Comparison of ENCODE assay signal across 7 mouse cellular contexts in genomic region chr17:87459750-87460668, GRCm38 (mm10). TPM values are rescaled to one million over a fixed set of nuclear protein-coding genes. Genes with fewer than 3 reads are reported as not detected.
DNase-seq lines count a peak whose midpoint lies in the region; ATAC-seq and TF ChIP-seq lines count a peak whose summit lies in the region.

No protein-coding gene starts in this region.

- no peak for TF ChIP-seq CTCF in spleen, adult 2 months (IDR thresholded peaks at IDR 0.05; ENCODE audit: extremely low read depth, insufficient read depth, insufficient read length, insufficient replicate concordance)
- TF ChIP-seq CTCF in midbrain, postnatal 0 days (IDR thresholded peaks at IDR 0.05): no peak

- peaks cover 12% of the 10 kb centered on the region for H3K4me1 ChIP-seq in spleen, adult 2 months (ENCODE audit: control insufficient read depth, insufficient read depth, insufficient read length)
- H3K4me1 ChIP-seq in embryonic facial prominence, embryonic 13.5 days: peaks cover 41% of the 10 kb centered on the region
- H3K4me1 ChIP-seq in limb, embryonic 12.5 days (replicated peaks): peaks cover 37% of the 10 kb centered on the region
- peaks cover 16% of the 10 kb centered on the region for H3K4me1 ChIP-seq in midbrain, postnatal 0 days (ENCODE audit: insufficient read depth, low read length)

- no peaks in the 10 kb centered on the region for H3K27me3 ChIP-seq in spleen, adult 2 months (ENCODE audit: control insufficient read depth, insufficient read depth, low read length)
- H3K27me3 ChIP-seq in embryonic facial prominence, embryonic 13.5 days: no peaks in the 10 kb centered on the region
- peaks cover 20% of the 10 kb centered on the region for H3K27me3 ChIP-seq in limb, embryonic 12.5 days
- no peaks in the 10 kb centered on the region for H3K27me3 ChIP-seq in midbrain, postnatal 0 days (ENCODE audit: insufficient read depth, low read length)

- H3K9me3 ChIP-seq in embryonic facial prominence, embryonic 13.5 days: no peaks in the 10 kb centered on the region
- no peaks in the 10 kb centered on the region for H3K9me3 ChIP-seq in limb, embryonic 12.5 days
- no peaks in the 10 kb centered on the region for H3K9me3 ChIP-seq in midbrain, postnatal 0 days (ENCODE audit: low read length)

- WGBS in spleen, adult 2 months: 14% methylated on average over 14 of the region's 14 CpGs
- WGBS in embryonic facial prominence, embryonic 13.5 days: 15% methylated on average over 14 of the region's 14 CpGs
- 15% methylated on average over 14 of the region's 14 CpGs for WGBS in limb, embryonic 12.5 days
- WGBS in midbrain, postnatal 0 days: 22% methylated on average over 14 of the region's 14 CpGs

- TF ChIP-seq POLR2A in spleen, adult 2 months (IDR thresholded peaks at IDR 0.05; ENCODE audit: low read depth, low read length): no peak

- peak overlapping the region; percentile 41; the same call in 1 of the 2 replicates for H3K9ac ChIP-seq in embryonic facial prominence, embryonic 13.5 days
- peak overlapping the region; percentile 23; the same call in 1 of the 2 replicates for H3K9ac ChIP-seq in limb, embryonic 12.5 days (replicated peaks)
- H3K9ac ChIP-seq in midbrain, postnatal 0 days (replicated peaks; ENCODE audit: low read length, poor library complexity, severe bottlenecking): no peak overlapping the region

- peak overlapping the region; percentile 50 for H3K4me2 ChIP-seq in embryonic facial prominence, embryonic 13.5 days
- H3K4me2 ChIP-seq in limb, embryonic 12.5 days: peak overlapping the region; percentile 50
- peak overlapping the region; percentile 28; the same call in 1 of the 2 replicates for H3K4me2 ChIP-seq in midbrain, postnatal 0 days (ENCODE audit: low read depth, low read length, poor library complexity, severe bottlenecking)

- peak overlapping the region; percentile 32; the same call in 1 of the 2 replicates for H3K4me3 ChIP-seq in spleen, adult 2 months (ENCODE audit: extremely low read depth, insufficient read depth, insufficient read length)
- H3K4me3 ChIP-seq in embryonic facial prominence, embryonic 13.5 days: peak overlapping the region; percentile 18
- H3K4me3 ChIP-seq in limb, embryonic 12.5 days (replicated peaks): peak overlapping the region; percentile 17
- no peak overlapping the region for H3K4me3 ChIP-seq in midbrain, postnatal 0 days (ENCODE audit: low read depth, low read length)

- H3K27ac ChIP-seq in spleen, adult 2 months (ENCODE audit: insufficient read depth, low read length): 0 out of 2 replicates have a peak overlapping the region, but pooled peaks have one; percentile 6
- peak overlapping the region; percentile 71 for H3K27ac ChIP-seq in embryonic facial prominence, embryonic 13.5 days
- peak overlapping the region; percentile 46 for H3K27ac ChIP-seq in limb, embryonic 12.5 days
- peak overlapping the region; percentile 38; the same call in 1 of the 2 replicates for H3K27ac ChIP-seq in midbrain, postnatal 0 days (ENCODE audit: low read depth, low read length)

- no peak for DNase-seq in spleen, adult 2 months (ENCODE audit: low read depth in 1 of 2, low spot score in 2 of 2)
- DNase-seq in spleen, adult 12 weeks (ENCODE audit: low spot score): no peak
- DNase-seq in heart, postnatal 4 days: peak; percentile 19
- peak; percentile 47 for DNase-seq in midbrain, postnatal 0 days (ENCODE audit: low spot score)
- DNase-seq in urinary bladder, postnatal 14 days (ENCODE audit: low spot score): no peak

- ATAC-seq in embryonic facial prominence, embryonic 13.5 days (ENCODE audit: insufficient number of reproducible peaks, insufficient read depth, low FRiP score, low TSS enrichment, low read depth): no peak
- peak; percentile 61 for ATAC-seq in limb, embryonic 12.5 days (ENCODE audit: insufficient number of reproducible peaks, insufficient read depth, low FRiP score, low TSS enrichment, low read depth)
- ATAC-seq in midbrain, postnatal 0 days (ENCODE audit: low FRiP score): no peak

- no peaks in the 10 kb centered on the region for H3K36me3 ChIP-seq in spleen, adult 2 months (ENCODE audit: control insufficient read depth, insufficient read depth, low read length)
- no peaks in the 10 kb centered on the region for H3K36me3 ChIP-seq in embryonic facial prominence, embryonic 13.5 days
- no peaks in the 10 kb centered on the region for H3K36me3 ChIP-seq in limb, embryonic 12.5 days
- H3K36me3 ChIP-seq in midbrain, postnatal 0 days (ENCODE audit: insufficient read depth, low read length): no peaks in the 10 kb centered on the region

RNA-seq across cellular contexts. Expression of gene Calm2, which starts 13.3 kb away (rescaled TPM):
- polyA plus RNA-seq in spleen, adult 2 months (2012; rRNA removed): 12.4 TPM in 2 replicates
- 864 and 866 TPM in 2 replicates for polyA plus RNA-seq in embryonic facial prominence, embryonic 13.5 days (2015; fragmentation: Nextera tagmentation; extraction: Ambion mirVana)
- total RNA-seq in heart, postnatal 4 days (2021): 100 to 1,000 TPM; 289 to 299 TPM
- 850 and 865 TPM in 2 replicates for polyA plus RNA-seq in limb, embryonic 12.5 days (2016; fragmentation: Nextera tagmentation; extraction: Ambion mirVana)
- total RNA-seq in midbrain, postnatal 0 days (2014; rRNA removed): 1,303 and 1,380 TPM in 2 replicates
- 3,238 and 3,263 TPM in 2 replicates for polyA plus RNA-seq in midbrain, postnatal 0 days (2015; fragmentation: Nextera tagmentation; extraction: Ambion mirVana)

RNA-seq across cellular contexts. Expression of gene Stpg4, which starts 32.5 kb away (rescaled TPM):
- 0.21 TPM in 1 of 2 replicates, not detected in the other for polyA plus RNA-seq in spleen, adult 2 months (2012; rRNA removed)
- not detected in 2 replicates for polyA plus RNA-seq in embryonic facial prominence, embryonic 13.5 days (2015; fragmentation: Nextera tagmentation; extraction: Ambion mirVana)
- not detected for total RNA-seq in heart, postnatal 4 days (2021)
- not detected in 2 replicates for polyA plus RNA-seq in limb, embryonic 12.5 days (2016; fragmentation: Nextera tagmentation; extraction: Ambion mirVana)
- total RNA-seq in midbrain, postnatal 0 days (2014; rRNA removed): not detected in 2 replicates
- 0.27 and 0.28 TPM in 2 replicates for polyA plus RNA-seq in midbrain, postnatal 0 days (2015; fragmentation: Nextera tagmentation; extraction: Ambion mirVana)

Comparison
In these comparisons a context has a peak if more than half of its experiments do, and no peak if none do; other contexts are left out.
1. DNase-seq: peak in heart, postnatal 4 days (single experiment) and midbrain, postnatal 0 days (single experiment); none in spleen, adult 2 months (0 of 2), spleen, adult 12 weeks (single experiment) and urinary bladder, postnatal 14 days (single experiment).
2. H3K27ac ChIP-seq: peak in every context shown above with its lines; median percentile 71 in embryonic facial prominence, embryonic 13.5 days; 46 in limb, embryonic 12.5 days; 38 in midbrain, postnatal 0 days; 6 in spleen, adult 2 months.
3. RNA of gene Calm2, which starts 13.3 kb away (polyA plus RNA-seq): 3,238 to 3,263 TPM in midbrain, postnatal 0 days, 864 to 866 TPM in embryonic facial prominence, embryonic 13.5 days and 850 to 865 TPM in limb, embryonic 12.5 days; 12.4 TPM in spleen, adult 2 months; every median in the first group is over 10 times any median in the second.
4. Peak in every context shown above with its lines, with median percentiles within 50 percentile points of each other: H3K4me2 ChIP-seq.